Mouse (Mus musculus) lung, embryonic 16.5 days (tissue): ENCODE results near the gene Tmed1. TPM values are rescaled to one million over a fixed set of nuclear protein-coding genes. Genes with fewer than 3 reads are reported as not detected.

Source experiments
- ATAC-seq: fragments of 200-750 bp; cut with Nextera tagmentation; 2 replicates; pipeline ENCODE4 v1.8.0; 2017; ENCODE audit warnings: low read depth, mild to moderate bottlenecking, moderate library complexity
- H3K27ac ChIP-seq: fragments of 300-500 bp; sonication (generic); 2 replicates; pipeline ENCODE4 v1.5.1; 2014; ENCODE audit warnings: mild to moderate bottlenecking, control low read depth, low read length
- H3K27me3 ChIP-seq: fragments of 300-500 bp; sonication (generic); 2 replicates; pipeline ENCODE4 v1.6.1; 2014; ENCODE audit warnings: low read depth, low read length, mixed read lengths; ENCODE audit not compliant: control insufficient read depth, insufficient read depth
- H3K36me3 ChIP-seq: fragments of 300-500 bp; sonication (generic); 2 replicates; pipeline ENCODE4 v1.6.1; 2014; ENCODE audit warnings: low read length; ENCODE audit not compliant: control insufficient read depth, insufficient read depth
- H3K4me1 ChIP-seq: fragments of 300-500 bp; sonication (generic); replicated peaks from 2 replicates; pipeline ENCODE4 v1.6.1; 2014; ENCODE audit warnings: low read length, mixed read lengths; ENCODE audit not compliant: control insufficient read depth, insufficient read depth
- H3K4me2 ChIP-seq: fragments of 300-500 bp; sonication (generic); 2 replicates; pipeline ENCODE4 v1.6.1; 2014; ENCODE audit warnings: low read depth, low read length, control low read depth
- H3K4me3 ChIP-seq: fragments of 300-500 bp; sonication (generic); 2 replicates; pipeline ENCODE4 v1.5.1; 2014; ENCODE audit warnings: mild to moderate bottlenecking, low read length, control low read depth
- H3K9ac ChIP-seq: fragments of 300-500 bp; sonication (generic); 2 replicates; pipeline ENCODE4 v1.6.1; 2014; ENCODE audit warnings: low read length, control low read depth
- H3K9me3 ChIP-seq: fragments of 300-500 bp; sonication (generic); 2 replicates; pipeline ENCODE4 v1.6.1; 2016; ENCODE audit warnings: low read length; ENCODE audit not compliant: control insufficient read depth
- WGBS: fragments of 180-500 bp; shearing (Covaris S2); extraction: QIAGEN DNeasy Blood & Tissue Kit; methylation state at CpG from one replicate; pipeline ENCODE4 v1.1.7; 2014; 5-methylcytosine and 5-hydroxymethylcytosine counted together
- microRNA-seq: library from miRNA; unstranded; fragments of <30 nt; microRNA quantifications from one replicate; pipeline ENCODE4, GENCODE M21; 2016
- polyA plus RNA-seq: library from polyadenylated mRNA; unstranded; fragments of >200 nt; fragmentation: Nextera tagmentation; extraction: Ambion mirVana; gene quantifications from 2 replicates; pipeline ENCODE4 v1.2.1, GENCODE M21; 2015

Tmed1 gene
- polyA plus RNA-seq, 1 experiment from 2014 or later = 115 TPM

DNA sequence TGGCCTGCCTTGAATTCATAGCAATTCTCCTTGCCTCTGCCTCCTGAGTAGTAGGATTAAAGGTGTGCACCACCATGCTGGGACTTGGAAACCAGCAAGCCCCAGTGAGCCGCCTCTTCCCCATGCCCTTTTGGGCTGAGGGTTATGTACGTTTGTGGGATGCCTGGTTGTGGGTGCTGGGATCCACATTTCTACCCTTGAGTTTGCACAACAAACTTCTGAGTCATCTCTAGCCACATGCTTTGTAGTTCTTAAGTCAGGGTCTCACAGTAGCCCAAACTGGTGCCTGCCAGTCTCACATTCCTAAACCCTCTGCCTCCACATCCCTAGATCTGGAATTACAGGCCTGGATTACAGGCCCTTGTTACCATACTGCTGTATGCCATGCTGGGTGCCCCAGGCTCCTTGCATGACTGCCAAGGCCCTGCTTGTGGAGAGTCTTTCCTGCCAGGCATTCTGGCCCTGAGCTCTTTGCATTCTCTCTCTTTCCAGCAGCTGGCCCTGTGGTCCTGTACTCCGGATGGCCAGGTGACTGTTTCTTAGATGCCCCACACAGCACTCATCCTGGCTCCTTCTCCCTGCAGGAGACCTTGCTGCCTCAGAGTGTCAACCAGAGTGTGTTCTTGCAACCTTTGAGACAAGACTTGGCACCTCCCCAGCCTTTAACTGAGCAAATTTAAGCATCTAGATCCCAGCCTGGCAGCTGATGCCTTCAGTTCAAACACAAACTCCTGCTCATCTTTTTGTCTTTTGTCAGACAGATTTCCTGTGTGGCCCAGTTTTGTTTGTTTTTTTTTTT is 46.1 kb downstream of the Tmed1 start:
- no peak overlapping the region for H3K4me2 ChIP-seq
- ATAC-seq = no peak
- H3K27ac ChIP-seq = peak overlapping the region; percentile 3; the same call in 1 of the 2 replicates
- H3K36me3 ChIP-seq = peaks cover 12% of the 10 kb centered on the region
- no peak overlapping the region for H3K4me3 ChIP-seq
- 79% methylated on average over 3 of the region's 3 CpGs for WGBS
- H3K4me1 ChIP-seq = peaks cover 6% of the 10 kb centered on the region; the same call in 1 of the 2 replicates
- H3K9me3 ChIP-seq = no peaks in the 10 kb centered on the region
- no peak overlapping the region for H3K9ac ChIP-seq
- H3K27me3 ChIP-seq = no peaks in the 10 kb centered on the region

- peaks cover 6% of the 10 kb centered on the region; the same call in 1 of the 2 replicates for H3K4me1 ChIP-seq
- peak; percentile 81 for ATAC-seq
- no peaks in the 10 kb centered on the region for H3K9me3 ChIP-seq
- WGBS = 38% methylated on average over 5 of the region's 5 CpGs
- no peak overlapping the region for H3K9ac ChIP-seq
- no peak overlapping the region for H3K4me3 ChIP-seq
- peaks cover 9% of the 10 kb centered on the region; the same call in 1 of the 2 replicates for H3K36me3 ChIP-seq
- H3K27ac ChIP-seq = peak overlapping the region; percentile 67
- H3K27me3 ChIP-seq = no peaks in the 10 kb centered on the region
- 0 out of 2 replicates have a peak overlapping the region, but pooled peaks have one; percentile 2 for H3K4me2 ChIP-seq
Observed at GRCm38 (mm10) chr9:21463138-21463590, 46.9 kb downstream of the Tmed1 start.

DNA sequence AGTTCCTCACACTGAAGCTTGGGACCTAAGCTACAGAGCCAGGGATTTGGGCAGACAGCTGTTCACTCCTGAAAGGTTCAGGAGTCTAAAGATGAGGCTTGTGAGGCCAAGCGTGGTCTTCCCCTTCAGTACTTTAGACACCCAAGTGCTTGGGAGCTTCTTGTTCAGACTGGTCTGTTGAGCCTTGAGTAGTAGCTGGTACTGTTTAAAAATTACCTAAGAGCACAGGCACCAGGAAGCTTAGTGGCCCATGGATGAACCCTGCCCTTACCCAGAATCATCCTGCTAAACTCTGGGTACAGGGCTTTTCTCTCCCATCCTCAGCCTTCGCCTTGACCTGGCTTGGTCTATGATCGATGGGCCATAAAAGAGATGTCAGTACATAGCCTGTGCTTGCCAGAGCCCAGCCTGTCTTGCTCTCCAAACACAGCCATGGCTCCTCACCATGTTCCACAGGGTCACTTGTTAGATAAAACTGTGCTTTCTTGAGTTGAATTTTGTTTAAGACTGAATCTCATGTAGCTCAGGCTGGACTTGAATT is 49.6 kb downstream of the Tmed1 start:
- WGBS = 94% methylated on average over 3 of the region's 3 CpGs
- Histone ChIP-seq H3K27me3 (no peaks in the 10 kb centered on the region), H3K36me3 (0 out of 2 replicates have a peak, but pooled peaks cover 3% of the 10 kb centered on the region), H3K4me2 (no peak overlapping the region), H3K27ac (no peak overlapping the region), H3K9me3 (no peaks in the 10 kb centered on the region), H3K9ac (no peak overlapping the region), H3K4me1 (peaks cover 6% of the 10 kb centered on the region; the same call in 1 of the 2 replicates), H3K4me3 (no peak overlapping the region)
- ATAC-seq = no peak

DNA sequence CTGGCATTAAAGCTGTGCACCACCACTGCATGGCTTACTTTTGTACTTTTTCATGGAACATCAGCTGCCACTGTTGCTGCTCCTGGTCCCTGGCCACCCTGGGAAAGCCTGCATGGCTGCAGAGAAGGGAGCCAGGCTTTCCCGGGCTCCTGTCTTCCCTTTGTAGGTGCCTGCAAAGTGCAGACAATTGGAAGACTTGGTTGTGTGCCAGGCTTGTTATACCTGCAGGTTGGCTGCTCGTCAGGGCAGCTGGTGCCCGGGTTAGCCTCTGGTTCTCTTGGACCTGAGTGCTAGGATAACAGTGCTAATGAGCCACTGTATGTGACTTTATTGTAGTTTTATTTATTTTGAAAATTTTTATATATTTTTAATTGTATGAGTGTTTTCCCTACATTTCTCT is 51.2 kb downstream of the Tmed1 start:
- ATAC-seq = no peak
- H3K4me2 ChIP-seq = no peak overlapping the region
- H3K4me3 ChIP-seq = no peak overlapping the region
- WGBS = 82% methylated on average over 3 of the region's 3 CpGs
- H3K36me3 ChIP-seq = 0 out of 2 replicates have a peak, but pooled peaks cover 3% of the 10 kb centered on the region
- no peak overlapping the region for H3K9ac ChIP-seq
- H3K27me3 ChIP-seq = no peaks in the 10 kb centered on the region
- H3K9me3 ChIP-seq = no peaks in the 10 kb centered on the region
- H3K4me1 ChIP-seq = peaks cover 6% of the 10 kb centered on the region; the same call in 1 of the 2 replicates
- H3K27ac ChIP-seq = no peak overlapping the region

Small RNA genes lying within 50 kb of the gene (microRNA-seq; reads per million reads assigned to microRNA genes)
- 7.5 reads per million, percentile 21 among the genes with 10 or more reads in this experiment for gene Mir199a-1

Other genes with a start within 250 kb of the Tmed1 start
- 39.9 and 42.3 TPM in 2 replicates for gene Atg4d, start 245.0 kb downstream of the Tmed1 start, polyA plus RNA-seq
- 15.8 and 16.7 TPM in 2 replicates for gene Kri1, start 222.3 kb downstream of the Tmed1 start, polyA plus RNA-seq
- 57.7 TPM in 2 replicates for gene Cdkn2d, start 218.8 kb downstream of the Tmed1 start, polyA plus RNA-seq
- 50.0 and 53.2 TPM in 2 replicates for gene Ap1m2, start 197.9 kb downstream of the Tmed1 start, polyA plus RNA-seq
- gene Slc44a2, start 189.6 kb downstream of the Tmed1 start, polyA plus RNA-seq = 178 and 186 TPM in 2 replicates
- 160 and 168 TPM in 2 replicates for gene Ilf3, start 142.4 kb downstream of the Tmed1 start, polyA plus RNA-seq
- gene Qtrt1, start 98.4 kb downstream of the Tmed1 start, polyA plus RNA-seq = 37.3 and 37.5 TPM in 2 replicates
- 77.5 and 78.2 TPM in 2 replicates for gene Dnm2, start 85.3 kb downstream of the Tmed1 start, polyA plus RNA-seq
- gene AB124611, start 15.9 kb upstream of the Tmed1 start, polyA plus RNA-seq = 3.9 and 4.0 TPM in 2 replicates
- gene Carm1, start 36.6 kb upstream of the Tmed1 start, polyA plus RNA-seq = 17.1 and 20.8 TPM in 2 replicates
- gene Timm29, start 82.5 kb upstream of the Tmed1 start, polyA plus RNA-seq = 22.2 and 24.2 TPM in 2 replicates
- gene Yipf2, start 82.6 kb upstream of the Tmed1 start, polyA plus RNA-seq = 30.0 and 38.8 TPM in 2 replicates
- gene Smarca4, start 105.9 kb upstream of the Tmed1 start, polyA plus RNA-seq = 68.3 and 74.0 TPM in 2 replicates
- 33.4 and 36.0 TPM in 2 replicates for gene Ldlr, start 213.2 kb upstream of the Tmed1 start, polyA plus RNA-seq